Mouse (Mus musculus) left cerebral cortex, adult 2 months (tissue): Measurements from ENCODE around the gene Cers3. TPM values are rescaled to one million over a fixed set of nuclear protein-coding genes. Genes with fewer than 3 reads are reported as not detected.

ENCODE experiments used
- DNase-seq, 2 experiments: peaks; one replicate each; pipeline ENCODE4 v3.0.0; 2021 to 2022; ENCODE audit warnings: low spot score in 2 of 2, mixed read lengths in 1 of 2; ENCODE audit errors: extremely low spot score in 1 of 2
- H3K27ac ChIP-seq: fragments of 200-600 bp; 2 replicates; pipeline ENCODE4 v1.8.1; 2022
- H3K4me3 ChIP-seq: fragments of 200-600 bp; 2 replicates; pipeline ENCODE4 v1.8.1; 2022
- CTCF ChIP-seq: fragments of 200-600 bp; IDR thresholded peaks from 2 replicates; pipeline ENCODE4 v1.8.1; 2022; ENCODE audit warnings: antibody characterized with exemption, mild to moderate bottlenecking, moderate library complexity
- intact Hi-C: fragments of 180-260 bp; cut with DNase I; formaldehyde crosslinking; loops from one replicate; pipeline ENCODE4 v1.15.1; 2025
- total RNA-seq, 2 experiments: library from RNA; stranded (reverse); gene quantifications; 2 replicates each; pipeline ENCODE4 v1.2.3; 2021

The Cers3 gene
- total RNA-seq, 2 experiments from 2014 or later: 0.28 to 0.29 TPM

GRCm38 (mm10) chr7:66741008-66741407 is 2.3 kb upstream of the Cers3 start:
- intact Hi-C loops: no loop called here
- DNase-seq: no peak
- Histone ChIP-seq H3K27ac (no peak overlapping the region), H3K4me3 (no peak overlapping the region)
- no peak for TF ChIP-seq CTCF

- DNase-seq: no peak
- Histone ChIP-seq H3K27ac (no peak overlapping the region), H3K4me3 (no peak overlapping the region)
- intact Hi-C loops: no loop called here
- TF ChIP-seq CTCF: no peak
Measured at GRCm38 (mm10) chr7:66741412-66741811, 1.9 kb upstream of the Cers3 start.

- TF ChIP-seq CTCF: no peak
- Histone ChIP-seq H3K27ac (no peak overlapping the region), H3K4me3 (no peak overlapping the region)
- intact Hi-C loops: no loop called here
- DNase-seq: no peak
Measured at GRCm38 (mm10) chr7:66746972-66747371, 3.7 kb downstream of the Cers3 start.

GRCm38 (mm10) chr7:66749998-66750397 is 6.7 kb downstream of the Cers3 start:
- no peak for TF ChIP-seq CTCF
- intact Hi-C loops: no loop called here
- DNase-seq: no peak
- Histone ChIP-seq H3K4me3 (no peak overlapping the region), H3K27ac (no peak overlapping the region)

- no peak for DNase-seq
- TF ChIP-seq CTCF: no peak
- intact Hi-C loops: no loop called here
- Histone ChIP-seq H3K4me3 (no peak overlapping the region), H3K27ac (no peak overlapping the region)
Measured at GRCm38 (mm10) chr7:66753816-66754215, 10.5 kb downstream of the Cers3 start.

GRCm38 (mm10) chr7:66755611-66756010 is 12.3 kb downstream of the Cers3 start:
- Histone ChIP-seq H3K4me3 (no peak overlapping the region), H3K27ac (no peak overlapping the region)
- DNase-seq: no peak
- no peak for TF ChIP-seq CTCF
- intact Hi-C loops: no loop called here

GRCm38 (mm10) chr7:66769902-66770301 is 26.6 kb downstream of the Cers3 start:
- intact Hi-C loops: no loop called here
- no peak overlapping the region for H3K4me3 ChIP-seq
- no peak for DNase-seq
- H3K27ac ChIP-seq: no peak overlapping the region
- TF ChIP-seq CTCF: no peak

GRCm38 (mm10) chr7:66770706-66771105 is 27.4 kb downstream of the Cers3 start:
- H3K27ac ChIP-seq: no peak overlapping the region
- TF ChIP-seq CTCF: no peak
- intact Hi-C loops: no loop called here
- no peak for DNase-seq
- no peak overlapping the region for H3K4me3 ChIP-seq

GRCm38 (mm10) chr7:66771252-66771651 is 27.9 kb downstream of the Cers3 start:
- DNase-seq: no peak
- TF ChIP-seq CTCF: no peak
- Histone ChIP-seq H3K27ac (no peak overlapping the region), H3K4me3 (no peak overlapping the region)
- intact Hi-C loops: no loop called here

GRCm38 (mm10) chr7:66779411-66779810 is 36.1 kb downstream of the Cers3 start:
- intact Hi-C loops: no loop called here
- Histone ChIP-seq H3K4me3 (no peak overlapping the region), H3K27ac (no peak overlapping the region)

GRCm38 (mm10) chr7:66779944-66780942 is 36.9 kb downstream of the Cers3 start:
- Histone ChIP-seq H3K4me3 (no peak overlapping the region), H3K27ac (no peak overlapping the region)
- intact Hi-C loops: no loop called here
- TF ChIP-seq CTCF: no peak
- DNase-seq: no peak

More at GRCm38 (mm10) chr7:66779411-66779810, 36.1 kb downstream of the Cers3 start:
- no peak for TF ChIP-seq CTCF
- DNase-seq: no peak

- no peak for TF ChIP-seq CTCF
Measured at GRCm38 (mm10) chr7:66786476-66786875, 43.2 kb downstream of the Cers3 start.

GRCm38 (mm10) chr7:66787816-66788215 is 44.5 kb downstream of the Cers3 start:
- intact Hi-C loops: no loop called here

More at GRCm38 (mm10) chr7:66786476-66786875, 43.2 kb downstream of the Cers3 start:
- no peak overlapping the region for H3K27ac ChIP-seq
- no peak for DNase-seq
- H3K4me3 ChIP-seq: no peak overlapping the region
- intact Hi-C loops: no loop called here

More at GRCm38 (mm10) chr7:66787816-66788215, 44.5 kb downstream of the Cers3 start:
- Histone ChIP-seq H3K4me3 (no peak overlapping the region), H3K27ac (no peak overlapping the region)
- no peak for DNase-seq
- no peak for TF ChIP-seq CTCF
